Mouse (Mus musculus) heart, embryonic 13.5 days (tissue): ENCODE data around the gene Stfa1. TPM values are rescaled to one million over a fixed set of nuclear protein-coding genes. Genes with fewer than 3 reads are reported as not detected.
"Not testable (repeated sequence)": the region's sequence is repeated elsewhere in the genome, so short reads cannot be mapped to it uniquely, and the experiment has no call there.

ENCODE experiments used
- ATAC-seq: fragments of 200-750 bp; cut with Nextera tagmentation; 2 replicates; pipeline ENCODE4 v1.8.0; 2017; ENCODE audit warnings: moderate TSS enrichment; ENCODE audit not compliant: insufficient number of reproducible peaks, low FRiP score, low TSS enrichment; ENCODE audit errors: extremely low read depth
- H3K27ac ChIP-seq: fragments of 300-500 bp; sonication (generic); replicated peaks from 2 replicates; pipeline ENCODE4 v1.5.1; 2015; ENCODE audit warnings: moderate library complexity, mild to moderate bottlenecking, inconsistent platforms
- H3K27me3 ChIP-seq: fragments of 300-500 bp; sonication (generic); replicated peaks from 2 replicates; pipeline ENCODE4 v1.6.1; 2015; ENCODE audit warnings: mild to moderate bottlenecking, inconsistent platforms
- H3K36me3 ChIP-seq: fragments of 300-500 bp; sonication (generic); 2 replicates; pipeline ENCODE4 v1.6.1; 2015; ENCODE audit warnings: mild to moderate bottlenecking, inconsistent platforms
- H3K4me1 ChIP-seq: fragments of 300-500 bp; sonication (generic); 2 replicates; pipeline ENCODE4 v1.6.1; 2015; ENCODE audit warnings: inconsistent platforms
- H3K4me2 ChIP-seq: fragments of 300-500 bp; sonication (generic); 2 replicates; pipeline ENCODE4 v1.6.1; 2015; ENCODE audit warnings: inconsistent platforms, mild to moderate bottlenecking, moderate library complexity
- H3K4me3 ChIP-seq: fragments of 300-500 bp; sonication (generic); 2 replicates; pipeline ENCODE4 v1.5.1; 2015; ENCODE audit warnings: moderate library complexity, mild to moderate bottlenecking, inconsistent platforms
- H3K9ac ChIP-seq: fragments of 300-500 bp; sonication (generic); 2 replicates; pipeline ENCODE4 v1.6.1; 2015; ENCODE audit warnings: inconsistent platforms, mild to moderate bottlenecking, moderate library complexity
- H3K9me3 ChIP-seq: fragments of 300-500 bp; sonication (generic); 2 replicates; pipeline ENCODE4 v1.6.1; 2016; ENCODE audit warnings: inconsistent platforms
- WGBS: fragments of 180-500 bp; shearing (Covaris S2); methylation state at CpG from one replicate; pipeline ENCODE4 v1.1.7; 2015; ENCODE audit warnings: mixed read lengths; 5-methylcytosine and 5-hydroxymethylcytosine counted together
- polyA plus RNA-seq: library from polyadenylated mRNA; unstranded; fragments of >200 nt; fragmentation: Nextera tagmentation; extraction: Ambion mirVana; gene quantifications from 2 replicates; pipeline ENCODE4 v1.2.1, GENCODE M21; 2015

The Stfa1 gene
- 2.4 and 4.3 TPM in 2 replicates for polyA plus RNA-seq

DNA sequence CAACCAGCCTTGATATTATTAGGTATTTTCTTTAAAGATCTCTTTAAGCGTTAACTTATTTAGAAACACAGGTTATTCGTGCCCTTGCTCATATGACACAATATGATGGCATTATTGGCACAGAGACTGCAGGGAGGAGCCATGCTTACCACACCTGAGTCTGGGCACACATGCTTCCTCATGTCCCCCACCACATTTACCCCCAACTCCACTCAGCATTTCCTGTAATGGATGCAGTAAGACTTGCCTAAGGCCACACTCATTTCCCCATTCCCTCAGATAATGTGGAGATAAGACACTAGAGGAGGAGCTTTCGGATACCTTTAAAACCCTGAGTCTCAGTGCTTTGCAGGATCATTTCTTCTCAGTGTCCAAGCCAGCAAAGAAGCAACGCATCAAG lies at the start of gene Stfa1:
Stfa1 (plus strand) TSS at position 156 of the 400 bp plus-strand sequence.
- not testable (repeated sequence) for ATAC-seq, H3K27me3 ChIP-seq, H3K36me3 ChIP-seq, H3K9me3 ChIP-seq, H3K27ac ChIP-seq, H3K4me3 ChIP-seq, H3K4me2 ChIP-seq, H3K4me1 ChIP-seq, H3K9ac ChIP-seq
- 74% methylated on average over 4 of the region's 4 CpGs for WGBS

GRCm38 (mm10) chr16:36260585-36260984 lies 16.2 kb upstream of the Stfa1 start:
- H3K27ac ChIP-seq, H3K9me3 ChIP-seq, H3K27me3 ChIP-seq, H3K9ac ChIP-seq, ATAC-seq, H3K4me3 ChIP-seq, H3K36me3 ChIP-seq, H3K4me2 ChIP-seq, H3K4me1 ChIP-seq: not testable (repeated sequence)

GRCm38 (mm10) chr16:36289140-36289539 lies 12.4 kb downstream of the Stfa1 start:
- no peak overlapping the region for H3K4me2 ChIP-seq
- H3K27ac ChIP-seq = no peak overlapping the region
- no peaks in the 10 kb centered on the region for H3K4me1 ChIP-seq
- no peaks in the 10 kb centered on the region for H3K36me3 ChIP-seq
- 71% methylated on average over 4 of the region's 4 CpGs for WGBS
- no peak for ATAC-seq
- no peaks in the 10 kb centered on the region for H3K9me3 ChIP-seq
- H3K4me3 ChIP-seq = no peak overlapping the region
- no peaks in the 10 kb centered on the region for H3K27me3 ChIP-seq
- no peak overlapping the region for H3K9ac ChIP-seq

- 55% methylated on average over 4 of the region's 4 CpGs for WGBS
- H3K4me3 ChIP-seq = no peak overlapping the region
These were observed 30.9 kb downstream of the Stfa1 start for GRCm38 (mm10) chr16:36307631-36308030.

DNA sequence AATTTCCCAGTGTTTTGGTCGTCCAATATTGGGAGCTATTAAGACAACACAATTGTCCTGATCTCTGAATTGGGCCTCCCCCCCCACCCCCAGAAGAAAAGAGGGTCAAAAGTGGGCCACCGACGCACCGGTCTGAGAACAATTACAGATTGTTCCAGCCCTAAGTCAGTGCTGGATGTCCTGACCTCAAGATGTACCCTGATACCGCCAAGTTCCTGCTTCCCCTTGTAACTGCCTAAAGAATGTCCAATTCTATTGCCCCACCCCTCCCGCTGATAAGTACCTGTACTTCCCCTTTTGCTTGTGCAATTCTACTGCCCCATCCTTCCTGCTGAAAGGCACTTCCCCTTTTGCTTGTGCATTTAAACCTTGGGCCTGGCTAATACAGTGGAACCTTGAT lies 39.4 kb downstream of the Stfa1 start:
- H3K4me1 ChIP-seq, H3K36me3 ChIP-seq, ATAC-seq, H3K27me3 ChIP-seq, H3K9me3 ChIP-seq, H3K27ac ChIP-seq, H3K9ac ChIP-seq, H3K4me3 ChIP-seq, H3K4me2 ChIP-seq: not testable (repeated sequence)
- WGBS = 81% methylated on average over 6 of the region's 6 CpGs

More at GRCm38 (mm10) chr16:36307631-36308030, 30.9 kb downstream of the Stfa1 start:
- no peak for ATAC-seq
- H3K9me3 ChIP-seq = no peaks in the 10 kb centered on the region
- no peak overlapping the region for H3K9ac ChIP-seq
- no peaks in the 10 kb centered on the region for H3K4me1 ChIP-seq
- H3K4me2 ChIP-seq = no peak overlapping the region
- H3K27ac ChIP-seq = no peak overlapping the region
- no peaks in the 10 kb centered on the region for H3K27me3 ChIP-seq
- no peaks in the 10 kb centered on the region for H3K36me3 ChIP-seq

DNA sequence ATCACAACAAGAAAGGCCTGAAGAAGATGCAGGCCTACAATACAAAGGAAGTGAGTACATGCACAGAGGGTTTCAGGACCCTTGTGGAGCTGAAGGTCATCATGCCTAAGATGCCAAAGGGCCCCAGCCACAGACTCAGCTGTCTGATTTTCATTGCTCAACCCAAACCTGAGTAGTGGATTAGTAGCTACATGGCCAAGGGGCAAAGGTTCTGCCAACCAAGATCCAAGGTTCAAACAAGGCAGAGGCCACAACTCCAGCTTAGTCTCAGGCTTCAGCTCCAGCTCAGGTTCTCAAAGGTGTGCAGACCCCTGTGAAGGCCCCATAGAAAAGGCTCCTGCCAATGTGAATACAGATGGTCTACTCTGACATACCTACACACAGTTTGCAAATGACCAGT lies 42.5 kb downstream of the Stfa1 start:
- H3K27me3 ChIP-seq = no peaks in the 10 kb centered on the region
- ATAC-seq = no peak

GRCm38 (mm10) chr16:36334232-36334631 lies 57.5 kb downstream of the Stfa1 start, which contains the start of gene BC117090:
Gene BC117090 (minus strand): TSS chr16:36334332.
- Histone ChIP-seq H3K4me1 (no peaks in the 10 kb centered on the region), H3K9ac (no peak within 1 kb of the TSS), H3K4me2 (no peak within 1 kb of the TSS), H3K4me3 (no peak within 1 kb of the TSS), H3K27me3 (no peaks in the 10 kb centered on the region), H3K27ac (no peak within 1 kb of the TSS), H3K36me3 (no peaks in the 10 kb centered on the region), H3K9me3 (no peaks in the 10 kb centered on the region)
- 61% methylated on average over 3 of the region's 3 CpGs for WGBS
- no peak for ATAC-seq

More for the DNA sequence above, 42.5 kb downstream of the Stfa1 start:
- no peaks in the 10 kb centered on the region for H3K4me1 ChIP-seq
- no peak overlapping the region for H3K27ac ChIP-seq
- H3K4me2 ChIP-seq = no peak overlapping the region
- H3K4me3 ChIP-seq = no peak overlapping the region
- no peaks in the 10 kb centered on the region for H3K36me3 ChIP-seq
- no peak overlapping the region for H3K9ac ChIP-seq
- H3K9me3 ChIP-seq = no peaks in the 10 kb centered on the region

Other genes with a start within 250 kb of the Stfa1 start
- gene Wdr5b, start 235.8 kb upstream of the Stfa1 start, polyA plus RNA-seq = 6.2 and 6.7 TPM in 2 replicates
- gene Fam162a, start 205.4 kb upstream of the Stfa1 start, polyA plus RNA-seq = 791 and 887 TPM in 2 replicates
- 80.5 and 89.1 TPM in 2 replicates for gene Ccdc58, start 205.3 kb upstream of the Stfa1 start, polyA plus RNA-seq
- not detected in 2 replicates for gene Csta1, start 145.7 kb upstream of the Stfa1 start, polyA plus RNA-seq
- gene Stfa2l1, start 120.1 kb upstream of the Stfa1 start, polyA plus RNA-seq = not detected in 2 replicates
- 0.70 and 2.8 TPM in 2 replicates for gene Gm5483, start 92.7 kb upstream of the Stfa1 start, polyA plus RNA-seq
- gene Gm5416, start 66.5 kb upstream of the Stfa1 start, polyA plus RNA-seq = not detected in 2 replicates
- gene 2010005H15Rik, start 55.5 kb upstream of the Stfa1 start, polyA plus RNA-seq = 0.68 TPM in 1 of 2 replicates, not detected in the other
- gene BC117090, start 57.4 kb downstream of the Stfa1 start, polyA plus RNA-seq = not detected in 2 replicates
- 2.1 and 2.6 TPM in 2 replicates for gene BC100530, start 90.8 kb downstream of the Stfa1 start, polyA plus RNA-seq
- 0.60 TPM in 1 of 2 replicates, not detected in the other for gene Stfa2, start 131.5 kb downstream of the Stfa1 start, polyA plus RNA-seq
- gene Stfa3, start 178.4 kb downstream of the Stfa1 start, polyA plus RNA-seq = 0.41 TPM in 1 of 2 replicates, not detected in the other